Mouse (Mus musculus): Measurements from ENCODE around the gene Gm20509.
"Not testable (repeated sequence)": the region's sequence is repeated elsewhere in the genome, so short reads cannot be mapped to it uniquely, and the experiment has no call there.

Gene Gm20509

GRCm38 (mm10) chr9:73102181-73102580, at the start of gene Gm20509:
Gene Gm20509, plus strand, starts transcription at chr9:73102470.
- DNase-seq, result no peak

- no peak for DNase-seq
Observed at GRCm38 (mm10) chr9:73055441-73055911, 46.8 kb upstream of the Gm20509 start.

- DNase-seq, result no peak
Observed at GRCm38 (mm10) chr9:73059224-73059623, 43.0 kb upstream of the Gm20509 start.

GRCm38 (mm10) chr9:73063621-73064290, 38.5 kb upstream of the Gm20509 start:
- no peak for DNase-seq

- no peak for DNase-seq
Observed at GRCm38 (mm10) chr9:73067086-73067485, 35.2 kb upstream of the Gm20509 start.

GRCm38 (mm10) chr9:73068230-73068679, 34.0 kb upstream of the Gm20509 start:
- no peak for DNase-seq

GRCm38 (mm10) chr9:73068688-73069087, 33.6 kb upstream of the Gm20509 start:
- no peak for DNase-seq

GRCm38 (mm10) chr9:73070971-73071659, 31.2 kb upstream of the Gm20509 start:
- DNase-seq, result no peak

- no peak for DNase-seq
Observed at GRCm38 (mm10) chr9:73072426-73072825, 29.8 kb upstream of the Gm20509 start.

- peak; percentile 58 for DNase-seq
Observed at GRCm38 (mm10) chr9:73073169-73073568, 29.1 kb upstream of the Gm20509 start.

- DNase-seq, result not testable (repeated sequence)
Observed at GRCm38 (mm10) chr9:73079349-73079748, 22.9 kb upstream of the Gm20509 start.

GRCm38 (mm10) chr9:73079801-73080325, 22.4 kb upstream of the Gm20509 start:
- DNase-seq, result no peak

GRCm38 (mm10) chr9:73082291-73083000, 19.8 kb upstream of the Gm20509 start:
- no peak for DNase-seq

- no peak for DNase-seq
Observed at GRCm38 (mm10) chr9:73083956-73084355, 18.3 kb upstream of the Gm20509 start.

GRCm38 (mm10) chr9:73085845-73086244, 16.4 kb upstream of the Gm20509 start:
- DNase-seq, result no peak

GRCm38 (mm10) chr9:73087121-73087520, 15.1 kb upstream of the Gm20509 start:
- no peak for DNase-seq

- peak; percentile 42 for DNase-seq
Observed at GRCm38 (mm10) chr9:73087581-73087980, 14.7 kb upstream of the Gm20509 start.

GRCm38 (mm10) chr9:73089222-73089920, 12.9 kb upstream of the Gm20509 start:
- DNase-seq, result peak; percentile 65

GRCm38 (mm10) chr9:73090121-73090520, 12.1 kb upstream of the Gm20509 start:
- no peak for DNase-seq

GRCm38 (mm10) chr9:73091747-73092146, 10.5 kb upstream of the Gm20509 start:
- peak; percentile 40 for DNase-seq

GRCm38 (mm10) chr9:73094580-73094979, 7.7 kb upstream of the Gm20509 start:
- no peak for DNase-seq

- DNase-seq, result no peak
Observed at GRCm38 (mm10) chr9:73097898-73098297, 4.4 kb upstream of the Gm20509 start.

GRCm38 (mm10) chr9:73101536-73101935, 734 bp upstream of the Gm20509 start, which contains the start of gene Khdc3:
Gene Khdc3, plus strand, starts transcription at chr9:73101836.
- no peak for DNase-seq

All from thymus, postnatal 25 days (tissue).